Mouse (Mus musculus): ENCODE results near the gene Acvr1b. TPM values are rescaled to one million over a fixed set of nuclear protein-coding genes. Genes with fewer than 3 reads are reported as not detected.

Gene Acvr1b
- polyA plus RNA-seq, 1 experiment from 2014 or later = 4.2 TPM

GRCm38 (mm10) chr15:101187907-101188306 is 14.0 kb downstream of the Acvr1b start:
- Histone ChIP-seq H3K9ac (ENCODE audit: low read depth, low read length) (no peak overlapping the region), H3K4me3 (ENCODE audit: low read depth, low read length) (no peak overlapping the region), H3K27me3 (replicated peaks; ENCODE audit: control insufficient read depth, insufficient read depth, low read length) (no peaks in the 10 kb centered on the region), H3K4me1 (replicated peaks; ENCODE audit: control insufficient read depth, insufficient read depth, low read length) (peaks cover 36% of the 10 kb centered on the region), H3K9me3 (ENCODE audit: control insufficient read depth, low read length) (no peaks in the 10 kb centered on the region), H3K27ac (ENCODE audit: low read depth, low read length) (no peak overlapping the region), H3K36me3 (ENCODE audit: control insufficient read depth, insufficient read depth, low read length) (no peaks in the 10 kb centered on the region), H3K4me2 (no peak overlapping the region)
- no peak for ATAC-seq (replicated peaks; ENCODE audit: low FRiP score)
- DNase-seq (ENCODE audit: low spot score) = no peak
- 54% methylated on average over 5 of the region's 5 CpGs for WGBS

GRCm38 (mm10) chr15:101189981-101190761 is 16.3 kb downstream of the Acvr1b start:
- H3K4me1 ChIP-seq (replicated peaks; ENCODE audit: control insufficient read depth, insufficient read depth, low read length) = peaks cover 44% of the 10 kb centered on the region
- no peaks in the 10 kb centered on the region for H3K9me3 ChIP-seq (ENCODE audit: control insufficient read depth, low read length)

GRCm38 (mm10) chr15:101190762-101191150 is 16.9 kb downstream of the Acvr1b start:
- peaks cover 6% of the 10 kb centered on the region for H3K36me3 ChIP-seq (ENCODE audit: control insufficient read depth, insufficient read depth, low read length)
- no peak for DNase-seq (ENCODE audit: low spot score)
- peaks cover 45% of the 10 kb centered on the region for H3K4me1 ChIP-seq (replicated peaks; ENCODE audit: control insufficient read depth, insufficient read depth, low read length)
- 37% methylated on average over 5 of the region's 5 CpGs for WGBS
- no peak overlapping the region for H3K4me2 ChIP-seq
- H3K27me3 ChIP-seq (replicated peaks; ENCODE audit: control insufficient read depth, insufficient read depth, low read length) = no peaks in the 10 kb centered on the region
- no peaks in the 10 kb centered on the region for H3K9me3 ChIP-seq (ENCODE audit: control insufficient read depth, low read length)
- no peak overlapping the region for H3K4me3 ChIP-seq (ENCODE audit: low read depth, low read length)
- no peak overlapping the region for H3K27ac ChIP-seq (ENCODE audit: low read depth, low read length)
- no peak for ATAC-seq (replicated peaks; ENCODE audit: low FRiP score)
- H3K9ac ChIP-seq (ENCODE audit: low read depth, low read length) = no peak overlapping the region

More at GRCm38 (mm10) chr15:101189981-101190761, 16.3 kb downstream of the Acvr1b start:
- Histone ChIP-seq H3K9ac (ENCODE audit: low read depth, low read length) (no peak overlapping the region), H3K36me3 (ENCODE audit: control insufficient read depth, insufficient read depth, low read length) (peaks cover 4% of the 10 kb centered on the region), H3K4me3 (ENCODE audit: low read depth, low read length) (no peak overlapping the region), H3K27ac (ENCODE audit: low read depth, low read length) (no peak overlapping the region; the same call in 1 of the 2 replicates), H3K4me2 (no peak overlapping the region), H3K27me3 (replicated peaks; ENCODE audit: control insufficient read depth, insufficient read depth, low read length) (no peaks in the 10 kb centered on the region)
- WGBS = 64% methylated on average over 10 of the region's 10 CpGs
- no peak for DNase-seq (ENCODE audit: low spot score)
- no peak for ATAC-seq (replicated peaks; ENCODE audit: low FRiP score)

- Histone ChIP-seq H3K4me3 (ENCODE audit: low read depth, low read length) (no peak overlapping the region), H3K36me3 (ENCODE audit: control insufficient read depth, insufficient read depth, low read length) (peaks cover 14% of the 10 kb centered on the region), H3K4me2 (no peak overlapping the region), H3K9me3 (ENCODE audit: control insufficient read depth, low read length) (no peaks in the 10 kb centered on the region), H3K9ac (ENCODE audit: low read depth, low read length) (no peak overlapping the region), H3K27me3 (replicated peaks; ENCODE audit: control insufficient read depth, insufficient read depth, low read length) (no peaks in the 10 kb centered on the region), H3K4me1 (replicated peaks; ENCODE audit: control insufficient read depth, insufficient read depth, low read length) (peaks cover 45% of the 10 kb centered on the region), H3K27ac (ENCODE audit: low read depth, low read length) (peak overlapping the region; percentile 33; the same call in 1 of the 2 replicates)
- WGBS = 37% methylated on average over 13 of the region's 13 CpGs
- peak; percentile 21; the same call in 1 of the 2 replicates for ATAC-seq (replicated peaks; ENCODE audit: low FRiP score)
- no peak for DNase-seq (ENCODE audit: low spot score)
Observed at GRCm38 (mm10) chr15:101191459-101192259, 17.8 kb downstream of the Acvr1b start.

- DNase-seq (ENCODE audit: low spot score) (no peak), ATAC-seq (replicated peaks; ENCODE audit: low FRiP score) (no peak)
- H3K9me3 ChIP-seq (ENCODE audit: control insufficient read depth, low read length) = no peaks in the 10 kb centered on the region
- H3K36me3 ChIP-seq (ENCODE audit: control insufficient read depth, insufficient read depth, low read length) = peaks cover 14% of the 10 kb centered on the region
- no peak overlapping the region for H3K27ac ChIP-seq (ENCODE audit: low read depth, low read length)
- H3K4me1 ChIP-seq (replicated peaks; ENCODE audit: control insufficient read depth, insufficient read depth, low read length) = peaks cover 45% of the 10 kb centered on the region
- 58% methylated on average over 7 of the region's 7 CpGs for WGBS
- no peak overlapping the region for H3K4me2 ChIP-seq
- no peaks in the 10 kb centered on the region for H3K27me3 ChIP-seq (replicated peaks; ENCODE audit: control insufficient read depth, insufficient read depth, low read length)
- H3K9ac ChIP-seq (ENCODE audit: low read depth, low read length) = no peak overlapping the region
- no peak overlapping the region for H3K4me3 ChIP-seq (ENCODE audit: low read depth, low read length)
Observed at GRCm38 (mm10) chr15:101192260-101192640, 18.4 kb downstream of the Acvr1b start.

- peaks cover 45% of the 10 kb centered on the region for H3K4me1 ChIP-seq (replicated peaks; ENCODE audit: control insufficient read depth, insufficient read depth, low read length)
- DNase-seq (ENCODE audit: low spot score) = no peak
- H3K36me3 ChIP-seq (ENCODE audit: control insufficient read depth, insufficient read depth, low read length) = peaks cover 14% of the 10 kb centered on the region
- H3K9me3 ChIP-seq (ENCODE audit: control insufficient read depth, low read length) = no peaks in the 10 kb centered on the region
- no peak overlapping the region for H3K9ac ChIP-seq (ENCODE audit: low read depth, low read length)
- no peak for ATAC-seq (replicated peaks; ENCODE audit: low FRiP score)
- H3K4me3 ChIP-seq (ENCODE audit: low read depth, low read length) = no peak overlapping the region
- H3K27me3 ChIP-seq (replicated peaks; ENCODE audit: control insufficient read depth, insufficient read depth, low read length) = no peaks in the 10 kb centered on the region
- no peak overlapping the region for H3K4me2 ChIP-seq
- WGBS = 82% methylated on average over 7 of the region's 7 CpGs
- H3K27ac ChIP-seq (ENCODE audit: low read depth, low read length) = no peak overlapping the region
Observed at GRCm38 (mm10) chr15:101192651-101193050, 18.8 kb downstream of the Acvr1b start.

- ATAC-seq (replicated peaks; ENCODE audit: low FRiP score) (no peak), DNase-seq (ENCODE audit: low spot score) (no peak)
- Histone ChIP-seq H3K36me3 (ENCODE audit: control insufficient read depth, insufficient read depth, low read length) (peaks cover 14% of the 10 kb centered on the region), H3K9me3 (ENCODE audit: control insufficient read depth, low read length) (no peaks in the 10 kb centered on the region), H3K4me1 (replicated peaks; ENCODE audit: control insufficient read depth, insufficient read depth, low read length) (peaks cover 41% of the 10 kb centered on the region), H3K27ac (ENCODE audit: low read depth, low read length) (no peak overlapping the region), H3K27me3 (replicated peaks; ENCODE audit: control insufficient read depth, insufficient read depth, low read length) (no peaks in the 10 kb centered on the region), H3K4me2 (no peak overlapping the region), H3K4me3 (ENCODE audit: low read depth, low read length) (no peak overlapping the region), H3K9ac (ENCODE audit: low read depth, low read length) (no peak overlapping the region)
- WGBS = 83% methylated on average over 6 of the region's 6 CpGs
Observed at GRCm38 (mm10) chr15:101193971-101194370, 20.1 kb downstream of the Acvr1b start.

- Histone ChIP-seq H3K27me3 (replicated peaks; ENCODE audit: control insufficient read depth, insufficient read depth, low read length) (no peaks in the 10 kb centered on the region), H3K4me2 (no peak overlapping the region; the same call in 1 of the 2 replicates), H3K4me3 (ENCODE audit: low read depth, low read length) (no peak overlapping the region), H3K4me1 (replicated peaks; ENCODE audit: control insufficient read depth, insufficient read depth, low read length) (peaks cover 30% of the 10 kb centered on the region), H3K27ac (ENCODE audit: low read depth, low read length) (no peak overlapping the region), H3K9ac (ENCODE audit: low read depth, low read length) (no peak overlapping the region), H3K36me3 (ENCODE audit: control insufficient read depth, insufficient read depth, low read length) (peaks cover 16% of the 10 kb centered on the region), H3K9me3 (ENCODE audit: control insufficient read depth, low read length) (no peaks in the 10 kb centered on the region)
- WGBS = 74% methylated on average over 16 of the region's 16 CpGs
- ATAC-seq (replicated peaks; ENCODE audit: low FRiP score) = no peak
- DNase-seq (ENCODE audit: low spot score) = no peak
Observed at GRCm38 (mm10) chr15:101194951-101195823, 21.3 kb downstream of the Acvr1b start.

Data from liver, embryonic 11.5 days (tissue).